Mouse (Mus musculus): Measurements from ENCODE around the gene Hap1.

DNA sequence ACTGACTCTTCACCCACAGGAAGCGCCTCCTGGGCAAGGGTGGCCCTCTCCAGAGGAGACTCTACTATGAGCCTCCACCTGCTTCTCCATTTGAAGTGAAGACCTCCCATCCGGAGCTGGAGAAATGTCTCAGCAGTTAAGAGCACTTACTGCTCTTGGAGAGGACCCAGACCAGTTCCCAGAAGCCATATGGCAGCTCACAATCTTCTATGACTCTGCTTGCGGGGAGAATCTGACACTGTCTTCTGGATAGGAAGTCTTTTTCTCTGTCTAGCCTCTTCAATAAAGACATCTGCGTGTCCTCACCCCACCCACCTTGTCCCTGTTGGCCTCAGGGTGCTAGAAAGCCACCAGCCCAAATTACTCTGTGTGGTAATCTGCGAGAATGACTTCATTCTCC lies 37.0 kb upstream of the Hap1 start:
- TF ChIP-seq CTCF (IDR thresholded peaks at IDR 0.05; ENCODE audit: borderline replicate concordance, insufficient read depth, low read length) = no peak
- no peak for TF ChIP-seq POLR2A (IDR thresholded peaks at IDR 0.05; ENCODE audit: low read depth, low read length)
